Mouse (Mus musculus) olfactory bulb, adult 2 months (tissue): Measurements from ENCODE around the gene Upk2. TPM values are rescaled to one million over a fixed set of nuclear protein-coding genes. Genes with fewer than 3 reads are reported as not detected.
"Not testable (repeated sequence)": the region's sequence is repeated elsewhere in the genome, so short reads cannot be mapped to it uniquely, and the experiment has no call there.

Experiments used
- H3K27ac ChIP-seq: fragments of 200-500 bp; 2 replicates; pipeline ENCODE4 v1.5.1; 2012; ENCODE audit warnings: low read depth, low read length; ENCODE audit not compliant: insufficient read depth
- H3K4me1 ChIP-seq: fragments of 200-500 bp; 2 replicates; pipeline ENCODE4 v1.6.1; 2012; ENCODE audit warnings: low read length; ENCODE audit not compliant: control insufficient read depth, insufficient read depth
- H3K4me3 ChIP-seq: fragments of 200-500 bp; 2 replicates; pipeline ENCODE4 v1.5.1; 2012; ENCODE audit warnings: mild to moderate bottlenecking, low read depth, low read length, moderate library complexity; ENCODE audit not compliant: insufficient read depth
- CTCF ChIP-seq: fragments of 200-500 bp; IDR thresholded peaks from 2 replicates; pipeline ENCODE4 v1.5.1; 2012; ENCODE audit warnings: low read depth, mild to moderate bottlenecking, low read length, moderate library complexity; ENCODE audit not compliant: insufficient read depth
- POLR2A ChIP-seq: fragments of 200-500 bp; IDR thresholded peaks from 2 replicates; pipeline ENCODE4 v1.6.1; 2012; ENCODE audit warnings: mild to moderate bottlenecking, low read depth, low read length, moderate library complexity; ENCODE audit not compliant: insufficient read depth
- WGBS: fragments of 180-500 bp; shearing (Covaris S2); methylation state at CpG from one replicate; pipeline ENCODE4 v1.1.7; 2018; 5-methylcytosine and 5-hydroxymethylcytosine counted together
- polyA plus RNA-seq: library from polyadenylated mRNA; stranded (reverse); fragments of >200 nt; gene quantifications from 2 replicates; pipeline ENCODE4 v1.2.4, GENCODE M21; 2012; ENCODE audit warnings: low replicate concordance; ENCODE audit not compliant: missing spikeins, insufficient read depth, insufficient read length

Gene Upk2
- polyA plus RNA-seq, 1 experiment, result not detected

DNA sequence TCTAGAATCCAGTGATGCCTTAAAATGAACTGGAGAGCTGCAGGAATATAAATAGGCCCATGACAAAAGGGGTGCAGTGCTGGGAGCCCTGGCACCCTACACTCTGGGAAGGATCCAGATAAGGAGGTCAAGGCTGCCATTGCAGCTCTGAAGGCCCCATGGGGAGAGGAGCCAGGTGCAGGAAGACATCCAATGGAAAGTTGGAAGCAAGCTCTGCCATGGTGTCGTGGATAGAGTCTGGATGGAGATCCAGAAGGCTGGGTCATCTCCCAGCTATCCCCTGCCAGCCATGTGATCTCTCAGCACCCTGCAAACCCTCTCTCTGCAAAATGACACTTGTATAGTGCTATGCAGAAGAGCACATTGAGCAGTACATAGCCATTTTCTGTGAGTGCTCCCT is 19.6 kb upstream of the Upk2 start:
- TF ChIP-seq CTCF (no peak), POLR2A (no peak)
- H3K4me3 ChIP-seq, result no peak overlapping the region
- WGBS, result 23% methylated on average over 1 of the region's 1 CpGs
- H3K27ac ChIP-seq, result no peak overlapping the region
- peaks cover 5% of the 10 kb centered on the region for H3K4me1 ChIP-seq

DNA sequence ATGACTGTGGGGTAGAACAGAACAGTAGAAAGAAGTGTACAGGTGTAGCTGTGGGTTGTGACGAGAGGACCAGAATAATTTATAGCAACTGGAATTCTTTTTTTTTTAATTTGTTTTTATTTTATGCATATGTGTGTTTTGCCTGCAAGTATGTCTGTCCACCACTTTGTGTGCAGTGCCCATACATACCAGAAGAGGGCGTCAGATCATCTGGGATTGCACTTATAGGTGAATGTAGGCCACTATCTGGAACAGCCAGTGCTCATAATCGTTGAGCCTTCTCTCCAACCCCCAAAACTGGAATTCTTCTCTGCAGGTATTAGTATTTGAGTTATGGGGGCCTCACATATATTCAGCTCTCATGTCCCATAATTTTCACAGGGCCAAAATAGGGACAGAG is 18.4 kb upstream of the Upk2 start:
- H3K4me1 ChIP-seq, result peaks cover 8% of the 10 kb centered on the region
- H3K4me3 ChIP-seq, result no peak overlapping the region
- 66% methylated on average over 3 of the region's 3 CpGs for WGBS
- no peak overlapping the region for H3K27ac ChIP-seq
- TF ChIP-seq POLR2A (no peak), CTCF (no peak)

DNA sequence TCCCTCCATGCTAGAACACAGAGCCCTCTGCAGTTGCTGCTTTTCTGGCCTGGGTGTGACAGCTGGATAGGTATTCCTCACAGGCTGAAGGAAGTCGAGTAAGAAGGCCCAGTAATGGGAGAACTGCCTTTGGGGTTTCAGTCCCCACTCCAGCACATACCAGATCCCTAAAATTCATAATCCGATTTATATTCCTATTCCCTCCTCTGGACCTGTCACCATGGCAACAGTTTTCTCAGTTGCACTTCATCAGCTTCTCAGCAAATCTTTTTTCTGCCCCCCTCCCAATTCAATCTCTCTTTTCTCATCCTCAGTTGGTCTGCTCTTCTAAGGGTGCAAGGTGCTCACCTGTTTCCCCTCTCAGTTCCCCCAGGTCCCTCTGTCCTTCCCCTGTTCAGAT is 14.0 kb upstream of the Upk2 start:
- WGBS, result 48% methylated on average over 2 of the region's 2 CpGs
- Histone ChIP-seq H3K4me3 (no peak overlapping the region), H3K4me1 (peaks cover 3% of the 10 kb centered on the region; the same call in 1 of the 2 replicates), H3K27ac (no peak overlapping the region)
- TF ChIP-seq POLR2A (no peak), CTCF (no peak)

DNA sequence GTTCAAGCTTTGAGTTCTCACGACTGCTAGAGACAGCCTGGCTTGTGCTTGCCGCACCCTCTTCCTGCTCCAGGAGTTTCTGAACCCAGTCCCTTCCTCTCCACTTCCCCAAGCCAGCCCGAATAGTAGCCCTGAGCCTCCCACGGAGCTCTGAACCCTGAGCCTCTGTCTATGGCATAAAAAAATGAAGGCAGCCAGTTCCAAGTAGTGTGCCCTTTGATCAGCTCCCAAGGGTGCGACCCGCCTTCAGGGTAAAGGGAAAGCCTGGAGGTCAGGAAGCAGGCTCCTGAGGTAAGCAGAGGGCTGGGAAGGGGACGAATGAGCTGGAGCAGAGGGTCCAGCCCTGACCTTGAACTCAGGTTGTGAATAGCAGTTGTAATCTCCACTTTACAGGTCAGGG is 13.4 kb upstream of the Upk2 start:
- Histone ChIP-seq H3K27ac (no peak overlapping the region), H3K4me3 (no peak overlapping the region), H3K4me1 (peaks cover 3% of the 10 kb centered on the region; the same call in 1 of the 2 replicates)
- WGBS, result 73% methylated on average over 7 of the region's 7 CpGs
- TF ChIP-seq POLR2A (no peak), CTCF (no peak)

DNA sequence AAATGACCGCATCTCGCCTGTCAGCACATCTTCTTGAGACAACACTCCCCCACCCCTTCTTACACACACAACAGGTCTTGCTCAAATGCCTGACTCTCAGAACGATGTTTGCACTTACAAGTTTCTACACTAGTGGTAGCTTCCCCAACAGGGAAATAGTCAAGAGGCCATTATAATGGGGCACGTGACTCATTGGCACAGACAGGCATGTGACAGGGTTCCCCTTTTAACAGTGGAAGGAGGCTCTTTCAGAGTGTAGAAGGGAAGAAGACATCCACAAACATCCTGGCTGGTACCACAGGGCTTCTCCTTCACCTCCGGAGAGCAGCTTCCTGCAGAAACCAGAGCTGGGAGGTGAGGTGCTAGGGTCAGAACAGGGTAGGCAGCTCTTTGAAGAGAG is 7.2 kb upstream of the Upk2 start:
- no peak overlapping the region for H3K27ac ChIP-seq
- no peak for TF ChIP-seq POLR2A
- TF ChIP-seq CTCF, result no peak
- H3K4me1 ChIP-seq, result peaks cover 9% of the 10 kb centered on the region
- 87% methylated on average over 5 of the region's 5 CpGs for WGBS
- no peak overlapping the region for H3K4me3 ChIP-seq

DNA sequence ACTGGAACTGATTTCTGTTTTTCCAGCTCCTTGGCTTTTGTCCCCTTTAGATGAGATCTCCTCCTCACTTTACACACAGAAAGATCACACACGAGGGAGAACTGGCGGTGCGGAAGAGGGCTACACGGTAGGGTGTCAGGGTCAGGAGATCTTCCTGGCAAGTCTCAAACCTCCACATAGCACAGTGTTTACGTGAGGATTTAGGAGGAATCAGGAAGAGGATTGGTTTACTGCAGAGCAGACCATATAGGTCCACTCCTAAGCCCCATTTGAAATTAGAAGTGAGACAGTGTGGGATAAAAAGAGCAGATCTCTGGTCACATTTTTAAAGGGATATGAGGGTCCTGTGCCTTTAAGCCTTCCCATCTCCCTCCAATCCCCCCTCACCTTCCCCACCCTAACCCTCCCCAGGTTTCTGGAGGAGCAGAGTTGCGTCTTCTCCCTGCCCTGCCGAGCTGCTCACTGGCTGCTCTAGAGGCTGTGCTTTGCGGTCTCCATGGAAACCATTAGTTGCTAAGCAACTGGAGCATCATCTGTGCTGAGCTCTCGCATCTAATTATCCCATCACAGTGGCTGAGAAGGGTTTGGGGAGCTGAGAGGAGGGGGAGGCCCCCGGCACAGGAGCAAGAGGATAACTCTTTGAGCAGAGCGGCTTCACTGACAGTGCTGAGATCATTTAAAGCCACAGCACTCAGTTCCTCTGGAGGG is 2.4 kb upstream of the Upk2 start:
- H3K4me1 ChIP-seq, result peaks cover 26% of the 10 kb centered on the region
- H3K4me3 ChIP-seq, result peak overlapping the region; percentile 21; the same call in 1 of the 2 replicates
- H3K27ac ChIP-seq, result peak overlapping the region; percentile 99
- WGBS, result 5% methylated on average over 11 of the region's 11 CpGs
- TF ChIP-seq CTCF (no peak), POLR2A (peak; percentile 61)

DNA sequence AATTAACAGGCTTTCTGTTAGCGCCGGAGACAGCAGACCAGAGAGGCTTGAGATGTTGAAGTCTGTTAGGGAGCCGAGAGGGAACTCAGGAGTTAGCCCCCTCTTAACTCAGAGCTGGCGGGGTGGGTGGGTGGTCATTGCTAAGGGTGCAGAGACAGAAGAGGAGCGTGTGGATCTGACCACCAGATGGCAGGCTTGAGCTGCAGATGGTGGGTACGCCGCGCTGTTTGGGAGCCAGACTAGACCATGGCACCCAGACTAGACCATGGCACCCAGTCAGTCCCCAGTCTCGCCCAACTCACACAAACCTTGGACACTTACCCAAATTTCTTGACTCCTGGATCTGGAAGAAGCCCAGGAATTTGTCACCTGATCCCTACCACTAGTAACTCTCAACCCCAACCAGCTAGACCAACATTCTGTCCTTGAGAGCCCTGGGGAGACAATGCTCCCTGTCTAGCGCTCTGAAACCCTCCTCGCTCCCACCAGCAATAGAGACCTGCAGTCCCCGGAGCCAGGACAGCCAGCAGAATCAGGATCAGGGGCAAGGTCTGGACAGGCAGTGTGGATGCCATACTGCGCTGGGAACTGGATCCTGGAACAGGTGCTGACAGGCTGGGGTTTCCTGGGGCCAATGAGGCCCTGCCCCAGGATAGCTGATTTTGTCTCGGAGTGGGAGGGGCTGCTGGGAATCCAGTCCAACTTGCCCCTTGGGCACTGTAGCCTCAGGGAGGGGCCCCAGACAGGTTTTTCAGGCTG is 465 bp downstream of the Upk2 start:
- 16% methylated on average over 14 of the region's 14 CpGs for WGBS
- Histone ChIP-seq H3K4me1 (peaks cover 26% of the 10 kb centered on the region), H3K27ac (no peak overlapping the region), H3K4me3 (no peak overlapping the region)
- TF ChIP-seq CTCF, result peak; percentile 94
- no peak for TF ChIP-seq POLR2A

DNA sequence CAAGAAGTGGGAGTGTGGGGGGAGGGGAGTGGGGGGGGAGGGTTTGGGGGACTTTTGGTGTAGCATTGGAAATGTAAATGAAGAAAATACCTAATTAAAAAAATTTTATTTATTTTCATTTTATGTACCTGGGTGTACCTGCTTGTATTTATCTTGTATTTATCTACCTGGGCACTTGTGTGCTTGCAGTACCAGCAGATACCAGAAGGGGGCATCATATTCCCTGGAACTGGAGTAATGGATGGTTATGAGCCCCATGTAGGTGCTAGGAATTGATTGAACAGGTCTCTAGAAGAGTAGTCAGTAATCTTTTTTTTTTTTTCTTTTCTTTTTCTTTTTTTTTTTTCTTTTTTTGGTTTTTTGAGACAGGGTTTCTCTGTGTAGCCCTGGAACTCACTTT is 4.4 kb downstream of the Upk2 start:
- H3K4me1 ChIP-seq, result peaks cover 9% of the 10 kb centered on the region
- H3K27ac ChIP-seq, result no peak overlapping the region
- no peak overlapping the region for H3K4me3 ChIP-seq
- no peak for TF ChIP-seq CTCF

DNA sequence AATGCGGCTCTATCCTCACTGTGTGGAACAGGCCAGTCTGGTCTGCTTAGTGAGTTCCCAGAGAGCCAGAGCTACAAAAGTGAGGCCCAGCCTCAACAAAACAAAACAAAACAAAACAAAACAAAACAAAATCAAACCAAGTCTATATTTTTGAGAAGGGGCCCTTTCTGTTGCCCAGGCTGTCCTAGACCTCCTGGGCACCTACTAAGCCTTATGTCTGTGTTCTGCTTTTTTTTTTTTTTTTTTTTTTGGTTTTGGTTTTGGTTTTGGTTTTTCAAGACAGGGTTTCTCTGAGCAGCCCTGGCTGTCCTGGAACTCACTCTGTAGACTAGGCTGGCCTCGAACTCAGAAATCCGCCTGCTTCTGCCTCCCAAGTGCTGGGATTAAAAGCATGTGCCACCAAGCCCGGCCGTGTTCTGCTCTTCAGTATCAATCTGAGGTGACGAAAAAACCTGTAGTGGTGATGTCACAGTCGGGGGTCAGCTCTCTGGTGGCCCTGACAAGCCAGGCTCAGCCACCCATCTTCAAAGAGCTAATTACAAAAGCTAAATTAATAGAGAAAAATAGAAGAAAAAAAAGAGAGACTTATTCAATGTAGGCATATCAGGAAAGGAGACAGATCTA is 10.3 kb downstream of the Upk2 start:
- H3K4me3 ChIP-seq, H3K27ac ChIP-seq, H3K4me1 ChIP-seq: not testable (repeated sequence)
- 86% methylated on average over 7 of the region's 7 CpGs for WGBS
